Mouse (Mus musculus) brain, embryonic 18.5 days (tissue): ENCODE measurements at regions not wholly inside any gene's neighbourhood (a gene's known extent, or its start where the extent isn't known, plus 50 kb on each side); places are given as distances from the start of the nearest gene placed in this dataset.
"Not testable (repeated sequence)": the region's sequence is repeated elsewhere in the genome, so short reads cannot be mapped to it uniquely, and the experiment has no call there.

Experiments
- DNase-seq: peaks from one replicate; pipeline ENCODE4 v3.0.0-alpha.2; 2012; ENCODE audit warnings: low read depth, low spot score

GRCm38 (mm10) chr5:45382804-45383203 is 67.2 kb downstream of the Qdpr start:
- DNase-seq, result no peak

- no peak for DNase-seq
Observed at GRCm38 (mm10) chr5:45378486-45378885, 71.5 kb downstream of the Qdpr start.

GRCm38 (mm10) chr5:45373069-45373468 is 77.0 kb downstream of the Qdpr start:
- DNase-seq, result no peak

GRCm38 (mm10) chr5:45368451-45368850 is 81.6 kb downstream of the Qdpr start:
- DNase-seq, result no peak

- no peak for DNase-seq
Observed at GRCm38 (mm10) chr5:45360189-45360588, 89.8 kb downstream of the Qdpr start.

- DNase-seq, result no peak
Observed at GRCm38 (mm10) chr5:45340411-45340810, 109.6 kb downstream of the Qdpr start.

GRCm38 (mm10) chr5:45336801-45337200 is 113.2 kb downstream of the Qdpr start:
- DNase-seq, result no peak

- DNase-seq, result not testable (repeated sequence)
Observed at GRCm38 (mm10) chr5:45324468-45324867, 125.6 kb downstream of the Qdpr start.

- DNase-seq, result no peak
Observed at GRCm38 (mm10) chr5:45323500-45323899, 126.5 kb downstream of the Qdpr start.

GRCm38 (mm10) chr5:45318026-45318425 is 132.0 kb downstream of the Qdpr start:
- DNase-seq, result no peak

- DNase-seq, result no peak
Observed at GRCm38 (mm10) chr5:45301120-45301519, 148.9 kb downstream of the Qdpr start.

GRCm38 (mm10) chr5:45298872-45299271 is 151.2 kb downstream of the Qdpr start:
- DNase-seq, result no peak

- no peak for DNase-seq
Observed at GRCm38 (mm10) chr5:45295134-45295533, 154.9 kb downstream of the Qdpr start.

- DNase-seq, result no peak
Observed at GRCm38 (mm10) chr5:45292833-45293546, 157.0 kb downstream of the Qdpr start.

GRCm38 (mm10) chr5:45292383-45292782 is 157.7 kb downstream of the Qdpr start:
- no peak for DNase-seq

GRCm38 (mm10) chr5:45291752-45292151 is 158.3 kb downstream of the Qdpr start:
- no peak for DNase-seq

- DNase-seq, result no peak
Observed at GRCm38 (mm10) chr5:45291276-45291675, 158.8 kb downstream of the Qdpr start.

- DNase-seq, result no peak
Observed at GRCm38 (mm10) chr5:45286454-45286853, 163.6 kb downstream of the Qdpr start.

- no peak for DNase-seq
Observed at GRCm38 (mm10) chr5:45284680-45285079, 165.4 kb downstream of the Qdpr start.

GRCm38 (mm10) chr5:45283908-45284415 is 166.1 kb downstream of the Qdpr start:
- no peak for DNase-seq

- DNase-seq, result no peak
Observed at GRCm38 (mm10) chr5:45282207-45282930, 167.7 kb downstream of the Qdpr start.

- DNase-seq, result peak; percentile 75
Observed at GRCm38 (mm10) chr5:45278571-45278970, 171.5 kb downstream of the Qdpr start.

GRCm38 (mm10) chr5:45278005-45278432 is 172.0 kb downstream of the Qdpr start:
- DNase-seq, result no peak
